Mouse (Mus musculus) thymus, postnatal 36 days (tissue): Measurements from ENCODE around the gene Shpk.

Experiments used
- DNase-seq, 2 experiments: peaks; one replicate each; pipeline ENCODE4 v3.0.0; 2022; ENCODE audit warnings: mixed read lengths in 2 of 2

Shpk gene

DNA sequence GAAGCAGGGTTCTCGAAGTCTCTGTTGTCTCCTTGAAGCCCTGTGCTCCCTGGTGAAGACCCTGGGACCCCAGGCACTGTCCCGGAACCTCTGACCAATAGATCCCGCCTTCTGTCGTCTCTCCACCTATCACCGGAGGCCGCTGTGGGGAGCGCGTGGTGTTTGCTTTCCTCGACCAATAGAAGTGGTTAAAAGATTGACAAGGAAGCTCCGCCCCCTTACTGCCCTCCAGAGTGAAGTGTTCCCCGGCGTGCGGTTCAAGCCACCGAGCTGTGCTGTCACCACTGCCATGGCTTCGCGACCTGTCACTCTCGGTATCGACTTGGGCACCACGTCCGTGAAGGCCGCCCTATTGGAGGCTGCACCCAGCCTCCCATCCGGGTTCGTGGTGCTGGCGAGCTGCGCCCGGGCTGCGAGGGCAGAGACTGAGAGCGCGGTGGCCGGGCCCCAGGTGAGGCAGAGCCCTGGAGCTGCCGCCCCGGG is at the start of gene Shpk:
Gene Shpk (plus strand): TSS at position 231 of the 483 bp plus-strand sequence.
- peak; percentile 94 for DNase-seq

DNA sequence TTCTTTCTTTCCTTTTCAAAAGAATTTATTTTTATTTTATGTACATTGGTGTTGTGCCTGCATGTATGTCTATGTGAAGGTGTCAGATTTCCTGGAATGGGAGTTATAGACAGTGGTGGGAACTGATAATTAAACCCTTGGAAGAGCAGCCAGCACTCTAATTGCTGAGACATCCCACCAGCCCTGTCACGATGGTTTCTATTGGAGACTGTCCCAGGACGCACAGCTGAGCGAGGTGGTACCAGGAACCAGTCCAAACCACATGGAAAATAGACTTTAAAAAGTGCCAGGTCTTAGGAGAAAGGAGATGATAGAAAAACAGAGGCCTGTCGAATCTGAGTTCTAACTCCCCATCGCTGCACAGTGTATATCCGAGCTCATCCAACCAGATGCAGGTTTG is 44.2 kb upstream of the Shpk start:
- no peak for DNase-seq

DNA sequence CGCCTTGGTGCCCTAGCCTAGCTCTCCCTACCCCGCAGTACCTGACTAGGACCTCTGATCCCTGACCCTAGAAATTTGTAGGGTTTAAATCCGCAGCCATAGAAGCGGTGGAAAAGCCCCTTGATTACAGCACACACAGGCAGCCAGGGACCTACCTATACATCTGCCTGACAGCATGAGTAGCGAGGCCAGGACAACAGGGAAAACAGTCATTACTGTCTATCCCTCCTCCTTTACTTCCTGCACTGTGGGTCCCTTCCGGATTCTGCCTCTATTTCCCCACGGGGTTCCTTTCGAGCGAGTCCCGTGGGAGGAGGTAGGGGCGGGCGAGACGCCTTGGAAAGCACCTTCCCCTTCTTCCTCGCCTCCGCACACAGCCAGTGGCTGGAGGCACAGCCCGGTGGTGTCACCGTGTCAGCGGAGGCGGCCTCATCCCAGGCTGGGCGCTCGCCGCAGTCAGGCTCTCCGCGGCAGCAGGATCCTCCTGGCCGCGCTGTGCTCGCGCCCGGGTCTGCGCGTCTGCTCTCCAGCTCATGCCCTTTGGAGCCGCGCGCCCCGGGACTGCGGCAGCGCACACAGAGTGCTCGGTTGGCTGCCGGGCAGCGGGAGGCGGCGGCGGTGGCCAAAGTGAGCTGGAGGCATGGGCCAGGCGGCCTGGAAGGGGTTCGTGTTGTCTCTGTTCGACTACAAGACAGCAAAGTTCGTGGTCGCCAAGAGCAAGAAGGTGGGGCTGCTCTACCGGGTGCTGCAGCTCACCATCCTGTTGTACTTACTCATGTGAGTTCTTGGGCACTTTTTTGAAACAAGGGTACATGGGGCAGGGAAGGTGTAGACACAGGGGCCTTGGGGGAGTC is 39.1 kb upstream of the Shpk start, which contains the start of gene P2rx5:
Gene P2rx5 (plus strand): TSS at position 465 of the 854 bp plus-strand sequence.
- no peak for DNase-seq

DNA sequence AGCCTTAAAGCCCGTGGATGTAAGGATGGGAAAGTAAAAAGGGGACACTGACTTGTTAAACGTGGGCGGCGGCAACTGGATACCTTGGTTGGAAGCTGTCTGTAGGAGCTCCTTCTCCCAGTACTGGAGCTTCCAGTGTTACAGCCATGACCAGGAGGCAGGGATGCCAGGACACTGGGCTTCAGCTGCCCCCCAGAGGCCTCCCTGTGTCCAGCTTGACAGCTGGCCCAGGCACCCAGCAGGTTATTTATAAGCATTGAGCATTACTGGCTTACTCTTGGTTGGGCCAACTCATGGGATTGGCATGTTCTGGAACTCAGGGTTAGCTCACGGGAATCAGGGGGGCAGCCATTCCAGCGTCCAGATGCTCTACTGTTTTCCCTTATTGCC is 38.5 kb upstream of the Shpk start:
- DNase-seq, result no peak

DNA sequence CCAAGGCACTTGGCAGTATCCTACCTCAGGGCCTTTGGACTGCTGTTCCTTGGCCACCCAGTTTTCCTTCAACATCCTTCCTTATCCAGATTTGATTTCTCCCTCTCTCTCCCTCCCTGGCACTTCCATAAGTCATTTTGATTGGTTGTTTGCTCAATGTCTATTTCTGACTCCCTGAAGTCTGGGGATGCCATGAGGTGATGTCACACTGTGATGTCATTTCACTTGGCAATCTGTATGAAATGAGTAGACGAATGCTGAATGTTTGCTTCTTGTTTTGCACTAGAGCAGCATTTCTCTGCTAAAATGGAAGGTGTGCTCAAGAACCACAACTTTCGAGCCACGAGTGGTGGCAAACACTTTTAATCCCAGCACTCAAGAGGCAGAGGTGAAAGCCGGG is 37.6 kb upstream of the Shpk start:
- no peak for DNase-seq

DNA sequence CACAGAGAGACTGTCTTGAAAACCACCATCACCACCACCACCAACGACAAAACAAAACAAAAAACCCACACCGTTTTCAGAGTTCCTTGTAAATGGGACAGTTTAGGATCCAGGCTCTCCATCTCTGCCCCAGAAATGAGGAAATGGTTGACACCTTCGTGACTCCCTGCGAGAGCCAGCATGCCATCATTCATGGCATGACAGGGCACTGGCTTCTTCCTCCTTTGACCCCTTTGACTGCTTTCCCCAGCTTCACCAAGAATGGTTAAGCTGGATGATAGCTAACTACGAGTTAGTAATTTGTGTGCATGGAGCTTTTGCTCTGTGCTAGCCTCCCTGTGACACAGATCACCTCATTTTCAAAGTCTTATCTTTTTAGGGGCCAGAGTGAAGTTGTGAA is 37.0 kb upstream of the Shpk start:
- no peak for DNase-seq

DNA sequence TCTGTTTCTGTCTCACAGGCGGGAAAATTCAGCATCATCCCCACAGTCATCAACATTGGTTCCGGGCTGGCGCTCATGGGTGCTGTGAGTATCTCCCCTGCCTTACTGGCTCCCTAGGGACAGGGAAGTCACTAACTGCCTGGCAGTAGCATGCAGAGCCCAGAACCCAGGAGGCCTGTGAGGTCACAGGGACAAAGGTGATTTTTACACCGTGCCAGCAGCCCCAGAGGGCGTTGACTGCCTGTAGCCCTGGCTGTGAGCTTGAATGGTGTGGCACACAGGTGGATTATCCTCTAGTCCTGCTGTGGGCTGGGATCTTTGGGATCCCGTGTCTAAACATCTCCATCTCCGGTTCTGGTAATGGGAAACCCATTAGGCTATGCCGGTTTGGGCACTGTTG is 31.2 kb upstream of the Shpk start:
- DNase-seq, result no peak

DNA sequence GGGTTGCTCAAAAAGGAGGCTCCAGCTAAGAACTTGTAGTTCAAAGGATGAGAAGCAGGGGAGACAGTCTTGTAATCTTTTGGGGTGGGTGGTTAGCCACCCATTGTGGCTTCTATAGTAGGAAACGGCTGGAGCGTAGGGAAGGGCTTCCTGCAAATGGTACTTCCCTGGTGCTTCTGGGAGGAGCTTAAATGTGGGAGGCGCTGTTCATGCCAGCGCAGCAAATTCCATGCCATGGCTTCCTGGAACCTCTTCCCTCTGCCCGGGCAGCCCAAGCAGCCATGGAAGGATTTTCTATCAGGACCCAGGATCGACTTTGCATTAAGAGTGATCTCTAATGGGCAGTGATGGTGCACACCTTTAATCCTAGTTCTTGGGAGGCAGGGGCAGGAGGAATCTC is 30.7 kb upstream of the Shpk start:
- DNase-seq, result no peak

DNA sequence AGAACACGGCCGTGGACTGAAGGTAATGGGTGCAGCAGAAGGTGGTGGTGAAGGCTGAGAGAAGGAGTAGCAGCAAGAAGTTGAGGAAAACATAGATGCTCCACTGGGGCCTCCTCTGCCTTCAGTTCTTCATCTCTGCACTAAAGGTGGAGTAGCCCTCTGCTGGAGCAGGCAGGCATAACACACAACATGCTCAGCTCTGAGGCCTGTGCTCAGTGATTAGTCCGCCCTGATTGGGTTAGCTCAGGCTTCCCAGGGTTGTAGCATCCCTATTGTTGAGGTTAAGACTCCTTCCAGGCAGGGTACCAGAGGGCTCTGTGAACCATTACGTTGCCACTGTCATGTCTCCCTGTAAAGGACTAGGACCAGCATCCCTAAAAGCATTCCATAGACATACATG is 30.0 kb upstream of the Shpk start:
- peak; percentile 56 to 65 for DNase-seq

DNA sequence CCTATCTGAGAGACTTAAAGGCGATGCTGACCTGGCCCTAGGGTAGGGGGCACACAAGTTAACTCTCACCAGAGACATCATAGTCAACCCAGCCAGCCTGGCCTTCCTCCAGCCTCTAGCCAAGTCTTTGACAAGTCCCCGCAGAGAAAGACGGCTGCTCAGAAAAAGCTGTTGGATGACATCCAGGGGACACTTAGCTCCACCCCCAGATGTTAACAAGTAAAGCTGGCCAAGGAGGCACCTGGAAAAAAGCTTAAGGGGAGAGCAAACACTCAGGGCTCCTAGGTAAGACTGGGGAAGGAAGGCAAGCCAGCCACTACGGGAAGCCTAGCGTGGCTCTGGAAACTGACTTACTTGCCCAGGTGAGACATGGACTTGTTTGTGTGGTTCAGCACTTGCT is 27.1 kb upstream of the Shpk start:
- DNase-seq, result no peak

DNA sequence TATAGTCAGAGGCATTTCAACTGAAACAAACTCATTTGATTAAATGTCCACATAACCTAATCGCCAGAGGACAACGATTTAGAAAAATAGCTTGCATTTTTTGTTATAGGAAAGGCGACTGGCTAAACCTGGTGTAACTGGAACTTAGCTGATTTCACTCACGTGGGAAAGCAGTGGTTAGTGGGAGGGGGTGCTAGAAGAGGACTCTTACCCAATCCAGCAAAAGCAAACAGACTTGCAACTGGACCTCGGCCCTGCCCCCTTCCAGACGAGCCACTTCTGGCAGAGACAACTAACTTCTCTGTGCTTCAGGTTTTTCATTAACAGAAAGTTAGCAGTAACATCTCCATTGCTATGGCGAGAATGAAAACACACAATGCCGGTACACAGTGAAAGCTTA is 23.6 kb upstream of the Shpk start:
- no peak for DNase-seq

DNA sequence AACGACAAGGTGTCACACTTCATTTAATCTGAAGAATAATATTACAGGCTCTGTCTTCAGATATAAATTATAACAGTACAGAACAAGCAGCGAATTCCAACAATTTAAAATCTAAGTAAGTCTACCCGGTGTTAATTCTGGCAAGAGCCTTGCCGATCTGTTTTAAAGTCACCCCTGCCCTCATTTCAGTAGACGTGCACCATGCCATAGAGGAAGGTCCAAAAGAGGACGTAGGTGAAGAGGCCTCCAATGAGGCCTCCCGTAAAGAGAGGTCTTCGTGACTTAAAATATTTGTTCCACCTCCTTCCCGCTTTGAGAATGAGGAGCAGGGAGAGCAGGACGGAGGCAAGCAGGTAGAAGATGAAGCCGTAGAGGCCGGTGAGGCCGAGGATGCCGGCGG is 23.1 kb upstream of the Shpk start:
- DNase-seq, result no peak

DNA sequence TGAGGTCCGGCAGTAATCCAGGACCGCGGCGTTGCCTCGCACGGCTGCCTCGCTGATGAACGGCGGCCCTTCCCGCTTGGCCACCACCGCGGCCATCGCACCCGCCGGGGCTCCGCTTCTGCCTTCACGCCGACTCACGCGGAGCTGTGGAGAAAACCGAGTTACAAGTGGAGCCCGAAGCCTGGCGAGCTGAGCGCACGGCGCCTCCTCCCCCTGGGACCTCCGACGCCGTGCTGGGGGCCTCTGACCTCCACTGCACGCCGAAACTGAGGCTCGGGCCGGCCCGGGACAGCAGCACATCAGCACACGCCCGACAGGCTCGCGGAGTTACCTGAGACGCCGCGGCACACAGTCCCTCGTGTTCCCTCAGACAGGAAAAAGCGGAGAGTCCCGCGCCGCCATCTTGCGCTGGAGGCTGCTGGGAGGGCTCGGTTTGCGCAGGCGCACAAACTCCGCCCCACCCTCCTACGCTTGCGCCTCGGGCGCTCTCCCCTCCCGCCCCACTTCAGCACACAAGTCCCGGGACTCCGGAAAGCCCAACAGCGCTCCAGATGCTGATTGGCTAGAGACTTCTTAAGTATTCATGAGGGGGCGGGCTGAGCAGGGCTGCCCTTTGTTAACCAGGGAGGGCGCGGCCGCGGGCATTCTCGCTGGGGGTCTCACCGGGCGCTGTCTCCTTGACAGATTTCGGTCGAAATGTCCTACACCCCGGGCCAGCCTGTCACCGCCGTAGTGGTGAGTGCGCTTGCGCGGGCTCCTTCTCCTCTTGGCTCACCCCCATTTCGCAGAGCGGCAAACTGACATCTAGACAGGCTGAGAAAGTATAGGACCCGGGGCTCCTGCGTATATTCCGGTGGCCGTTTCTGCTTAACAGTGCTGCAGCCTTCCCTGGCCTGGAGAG is 22.4 kb upstream of the Shpk start, which contains the start of the genes Emc6 and Tax1bp3:
Gene Emc6 (minus strand): TSS at position 430 of the 901 bp plus-strand sequence.
Gene Tax1bp3 (plus strand): TSS at position 476 of the 901 bp plus-strand sequence.
- DNase-seq, result peak; percentile 95 to 97

DNA sequence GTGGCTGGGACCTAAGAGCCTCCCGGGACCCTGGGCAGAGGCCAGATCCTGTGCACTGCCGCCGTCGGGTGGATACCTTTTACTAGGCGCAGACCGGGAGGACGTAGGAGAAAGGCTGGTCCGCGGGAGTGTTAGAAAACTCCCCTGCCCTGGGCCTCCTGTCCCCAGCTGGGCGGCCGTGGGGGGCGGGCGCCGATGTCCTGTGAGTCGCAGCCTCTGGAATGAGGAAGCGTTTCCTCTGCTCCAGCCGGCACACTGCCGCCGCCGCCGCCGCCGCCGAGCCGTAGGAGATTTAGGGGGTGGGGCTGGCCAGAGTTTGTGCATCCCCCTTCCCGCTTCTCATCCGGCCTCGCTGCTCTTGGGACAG is 21.8 kb upstream of the Shpk start:
- peak; percentile 44 to 64 for DNase-seq

DNA sequence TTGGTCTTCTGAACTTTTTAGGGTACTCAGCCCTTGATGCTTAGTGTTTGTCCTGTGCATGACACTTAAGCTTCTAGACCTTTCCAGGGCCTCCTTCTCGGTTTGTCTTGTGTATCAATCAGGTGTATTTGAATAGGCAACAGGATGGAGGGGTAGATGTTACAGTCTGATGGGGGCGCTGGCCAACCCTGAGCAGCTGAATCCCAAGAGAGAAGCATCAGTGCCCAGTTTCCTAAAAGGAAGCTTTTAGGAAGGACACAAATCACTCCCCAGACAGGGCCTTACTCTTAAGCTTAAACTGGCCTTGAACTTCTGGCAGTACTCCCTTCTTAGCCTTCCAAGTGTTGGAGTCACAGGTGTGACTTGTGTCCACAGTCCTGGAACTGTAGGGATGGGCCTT is 21.4 kb upstream of the Shpk start:
- DNase-seq, result no peak

DNA sequence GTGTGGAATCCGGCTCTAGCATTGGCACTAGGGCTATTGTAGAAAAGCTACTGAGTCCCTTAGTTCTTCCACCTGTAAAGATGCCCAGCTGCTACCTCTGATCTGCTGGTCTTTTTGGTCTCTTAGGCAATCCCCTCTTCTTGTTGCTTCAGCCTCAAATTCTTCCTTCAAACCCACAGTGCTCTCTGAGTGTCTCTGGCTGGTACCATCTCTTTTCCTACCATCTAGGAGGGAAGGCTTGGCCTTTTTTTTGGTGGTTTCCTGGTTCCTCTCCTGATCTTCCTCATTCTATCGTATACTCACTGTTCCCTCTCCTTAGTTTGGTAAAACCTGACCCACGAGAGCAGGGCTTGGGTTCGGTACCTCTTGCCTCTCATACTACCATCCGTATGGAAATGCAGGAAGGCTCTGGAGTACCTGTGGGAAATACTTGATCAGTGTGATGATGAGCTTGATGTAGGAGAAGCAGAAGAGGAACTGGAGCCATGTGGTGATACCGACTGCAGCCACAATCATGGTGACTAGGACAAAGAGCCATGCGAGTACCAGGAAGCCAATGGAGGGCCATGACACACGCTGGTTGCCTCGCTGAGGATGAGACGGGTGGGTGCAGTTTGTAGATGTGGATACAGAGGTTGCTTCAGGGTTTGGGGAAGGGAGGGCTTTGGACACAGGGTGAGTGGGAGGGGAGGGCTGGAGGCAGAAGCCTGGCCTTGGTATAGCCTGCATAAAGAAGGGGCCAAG is 13.2 kb upstream of the Shpk start:
- no peak for DNase-seq

DNA sequence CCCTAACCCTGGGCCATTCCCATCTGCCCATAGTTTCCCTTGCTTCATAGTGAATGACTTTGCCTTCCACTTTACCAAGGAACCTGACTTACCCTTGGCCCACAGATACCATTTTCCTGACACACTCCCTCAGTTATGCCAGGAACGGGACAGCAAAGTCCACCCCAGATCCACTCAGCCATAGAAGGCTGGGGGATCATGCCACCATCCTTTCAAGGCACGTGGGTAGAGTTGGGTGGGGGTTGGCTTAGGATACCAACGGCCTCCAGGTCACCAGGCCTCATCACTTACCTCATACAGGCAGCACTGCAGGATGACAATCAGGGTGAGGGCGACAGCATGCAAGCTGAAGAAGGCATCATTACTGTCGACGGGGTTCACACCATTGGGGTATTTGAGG is 12.0 kb upstream of the Shpk start:
- DNase-seq, result no peak

DNA sequence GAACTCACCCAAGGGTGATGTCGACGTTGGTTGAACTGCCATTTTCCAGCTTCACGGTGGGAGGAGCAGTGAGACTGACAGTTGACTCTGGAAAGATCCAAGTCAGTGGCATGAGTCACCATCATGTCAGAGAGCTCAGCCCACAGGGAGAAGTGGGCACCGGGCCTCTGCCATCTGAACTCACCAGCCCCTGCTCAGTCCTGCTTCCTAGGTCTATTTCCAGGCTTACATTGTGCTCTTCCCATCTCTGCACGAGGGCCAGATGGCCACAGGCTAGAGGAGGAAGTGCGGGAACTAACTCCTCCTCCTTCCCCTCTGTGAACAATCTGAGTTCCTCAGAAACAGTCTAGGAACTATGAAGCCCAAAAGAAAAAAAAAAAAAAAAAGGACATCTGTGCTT is 6.2 kb upstream of the Shpk start:
- no peak for DNase-seq

DNA sequence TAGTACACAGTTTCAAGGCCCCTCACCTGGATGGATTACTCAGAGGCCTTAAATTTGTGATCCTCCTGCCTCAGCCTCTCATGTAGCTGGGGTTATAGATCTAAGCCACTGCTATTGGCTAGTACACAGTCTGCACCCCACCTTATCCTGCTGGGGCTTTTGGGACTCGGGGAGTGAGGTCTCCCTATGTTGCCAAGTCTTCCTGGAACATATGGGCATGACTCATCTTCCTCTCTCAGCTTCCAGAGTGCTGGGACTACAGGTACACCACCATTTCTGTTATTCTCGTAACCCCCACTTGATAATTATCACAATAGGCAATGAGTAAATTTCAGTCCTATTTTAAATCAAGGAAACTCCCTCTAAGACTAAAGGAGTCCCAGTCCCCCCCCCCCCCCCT is 4.8 kb upstream of the Shpk start:
- no peak for DNase-seq

DNA sequence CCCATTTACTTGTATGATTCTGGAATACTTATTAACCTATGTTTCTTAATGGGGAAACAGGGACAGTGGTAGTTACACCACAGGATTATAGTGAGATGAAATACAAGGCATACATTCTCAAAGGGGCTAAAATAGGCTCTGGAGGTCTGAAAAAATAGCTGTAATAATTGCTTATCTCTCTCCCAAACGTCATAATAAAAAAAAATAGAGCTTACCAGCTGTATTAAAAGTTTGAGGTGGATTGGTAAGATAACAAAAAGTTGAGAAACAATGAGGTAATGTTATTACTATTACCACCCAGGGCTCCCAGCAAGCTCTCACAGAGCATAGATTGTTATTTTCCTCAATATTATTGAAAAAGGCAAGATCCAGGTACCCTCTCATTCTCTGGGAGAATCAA is 1.1 kb upstream of the Shpk start:
- no peak for DNase-seq

DNA sequence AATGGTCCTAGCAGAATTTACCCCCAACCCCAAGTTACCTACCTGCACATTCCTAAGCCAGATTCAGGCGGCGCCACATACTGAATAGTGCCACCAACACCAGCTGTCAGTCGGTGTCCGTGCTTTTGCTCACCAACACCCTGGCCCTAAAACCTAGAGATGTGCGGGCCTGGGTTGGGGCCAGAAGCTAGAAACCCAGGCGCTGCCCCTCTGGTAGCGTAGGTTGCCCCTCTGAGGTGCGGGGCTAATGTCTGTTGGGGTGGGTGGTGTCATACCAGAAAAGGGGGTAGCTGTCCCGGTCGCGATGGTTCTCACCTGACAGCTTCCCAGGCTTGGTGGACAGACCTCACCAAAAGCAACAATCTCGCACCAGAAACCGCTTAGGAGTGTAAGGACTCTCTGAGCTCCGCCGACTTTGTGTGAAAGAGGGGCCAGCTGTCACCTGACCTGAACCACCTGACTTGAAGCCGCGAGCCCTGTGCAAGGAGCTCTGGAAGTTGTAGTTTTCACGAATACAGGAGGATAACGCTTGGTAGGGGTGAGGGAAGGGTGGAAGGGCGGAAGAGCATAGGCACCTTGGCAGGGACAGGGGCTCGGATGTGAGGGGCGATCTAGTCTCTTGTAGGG is 544 bp upstream of the Shpk start, which contains the start of gene Ctns:
Gene Ctns (minus strand): TSS at position 440 of the 627 bp plus-strand sequence.
- peak in 1 of 2 experiments; percentile 83 for DNase-seq

DNA sequence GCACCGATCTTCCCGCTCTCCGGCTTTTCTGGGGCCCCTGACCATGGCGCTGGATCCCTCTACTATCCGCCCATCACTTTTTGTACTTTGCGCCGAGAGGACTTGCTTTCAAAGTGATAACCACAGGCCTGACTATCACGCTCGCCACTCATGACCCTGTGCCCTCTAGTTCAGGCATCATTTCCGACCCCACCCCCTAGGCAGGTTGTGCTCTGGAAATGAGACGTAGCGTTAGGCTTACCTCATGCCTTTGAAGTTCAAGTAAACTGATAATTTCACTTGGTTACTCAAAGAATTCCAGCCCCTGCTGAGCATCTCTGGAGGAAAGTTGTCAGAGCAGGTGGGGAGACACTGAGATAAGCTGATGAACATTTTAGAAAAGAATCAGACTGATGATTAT is 619 bp downstream of the Shpk start:
- DNase-seq, result peak; percentile 13 to 49
